ENCODE assay signal across 26 mouse cellular contexts in the genomic region with DNA sequence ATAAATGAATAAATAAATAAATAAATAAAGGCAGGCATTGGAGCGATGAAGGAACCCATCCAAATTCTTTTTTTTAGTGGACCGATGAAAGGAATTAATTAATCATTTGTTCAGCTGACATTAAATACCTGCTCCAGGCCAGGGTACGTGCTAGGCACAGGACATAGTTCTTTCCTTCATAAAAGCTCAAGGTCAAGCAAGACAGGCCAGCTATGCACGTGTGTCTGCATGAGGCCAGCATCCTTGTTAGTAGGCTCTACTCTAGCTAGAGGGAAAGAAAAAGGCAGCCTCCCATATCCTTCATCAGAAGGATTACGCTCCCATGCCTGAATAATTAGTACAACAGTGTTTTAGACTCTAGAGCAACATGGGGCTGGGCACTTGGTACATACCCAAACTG. TPM values are rescaled to one million over a fixed set of nuclear protein-coding genes. Genes with fewer than 3 reads are reported as not detected.
DNase-seq lines count a peak whose midpoint lies in the region; ATAC-seq lines count a peak whose summit lies in the region.
"Had no signal": no experiment of that assay in that cellular context is flagged by ENCODE, and none has a peak within 500 bp of the region (broad histone marks: within the 10 kb centered on the region; RNA-seq: fewer than 3 reads in every experiment).

No protein-coding gene starts in this region.

- WGBS in kidney, embryonic 15.5 days, result 81% methylated on average over 5 of the region's 5 CpGs
- WGBS in kidney, embryonic 14.5 days, result 78% methylated on average over 5 of the region's 5 CpGs

- no peaks in the 10 kb centered on the region for H3K27me3 ChIP-seq in kidney, embryonic 15.5 days
- H3K27me3 ChIP-seq in kidney, embryonic 14.5 days (ENCODE audit: control insufficient read depth, insufficient read depth, low read length), result no peaks in the 10 kb centered on the region
- H3K27me3 ChIP-seq: embryonic facial prominence, embryonic 13.5 days; forebrain, embryonic 12.5 days; forebrain, embryonic 15.5 days; heart, embryonic 15.5 days; hindbrain, embryonic 13.5 days had no signal

- no peaks in the 10 kb centered on the region for H3K36me3 ChIP-seq in kidney, embryonic 15.5 days
- H3K36me3 ChIP-seq in kidney, embryonic 14.5 days (ENCODE audit: control insufficient read depth, insufficient read depth, low read length), result no peaks in the 10 kb centered on the region
- H3K36me3 ChIP-seq: embryonic facial prominence, embryonic 10.5 days; embryonic facial prominence, embryonic 13.5 days; forebrain, embryonic 12.5 days; forebrain, embryonic 15.5 days; heart, embryonic 12.5 days; heart, embryonic 15.5 days; hindbrain, embryonic 10.5 days; hindbrain, embryonic 13.5 days had no signal

- peak; percentile 42 for DNase-seq in kidney, adult 18-20 months
- DNase-seq in kidney, adult 9 months, result peak; percentile 88
- peak; percentile 51 to 71 for DNase-seq in kidney, postnatal 36 days
- DNase-seq in embryo, embryonic 10 days (ENCODE audit: low spot score), result no peak
- DNase-seq: adrenal gland, adult 2 months; adrenal gland, postnatal 14 days; cerebellum, adult 11 months; cerebellum, adult 2 months; cerebellum, adult 9-11 months; embryo, embryonic 11 days; gastrocnemius, postnatal 25 days; heart, postnatal 10 days; heart, postnatal 36 days had no signal

- H3K9me3 ChIP-seq in kidney, embryonic 15.5 days (replicated peaks), result no peaks in the 10 kb centered on the region
- H3K9me3 ChIP-seq in kidney, embryonic 14.5 days (ENCODE audit: control insufficient read depth, low read length), result no peaks in the 10 kb centered on the region
- H3K9me3 ChIP-seq: embryonic facial prominence, embryonic 10.5 days; embryonic facial prominence, embryonic 13.5 days; forebrain, embryonic 12.5 days; forebrain, embryonic 15.5 days; heart, embryonic 12.5 days; heart, embryonic 15.5 days; hindbrain, embryonic 10.5 days; hindbrain, embryonic 13.5 days had no signal

- H3K4me2 ChIP-seq in kidney, embryonic 15.5 days, result no peak overlapping the region
- H3K4me2 ChIP-seq in kidney, embryonic 14.5 days (replicated peaks; ENCODE audit: low read depth, low read length), result no peak overlapping the region
- H3K4me2 ChIP-seq: embryonic facial prominence, embryonic 13.5 days; forebrain, embryonic 12.5 days; forebrain, embryonic 15.5 days; heart, embryonic 12.5 days; heart, embryonic 15.5 days; hindbrain, embryonic 13.5 days had no signal

- H3K9ac ChIP-seq in kidney, embryonic 15.5 days, result no peak overlapping the region
- no peak overlapping the region for H3K9ac ChIP-seq in kidney, embryonic 14.5 days (ENCODE audit: low read depth, low read length)
- H3K9ac ChIP-seq: embryonic facial prominence, embryonic 13.5 days; forebrain, embryonic 12.5 days; forebrain, embryonic 15.5 days; heart, embryonic 12.5 days; heart, embryonic 15.5 days; hindbrain, embryonic 13.5 days had no signal

- no peak for ATAC-seq in kidney, embryonic 15.5 days (replicated peaks; ENCODE audit: low FRiP score)
- ATAC-seq in kidney, embryonic 14.5 days (ENCODE audit: low FRiP score, low TSS enrichment), result no peak
- ATAC-seq: CD4-positive, CD25-positive, alpha-beta regulatory T cell, adult 4 months; forebrain, embryonic 15.5 days; hindbrain, embryonic 16.5 days had no signal

- H3K4me1 ChIP-seq in kidney, embryonic 15.5 days, result peaks cover 1% of the 10 kb centered on the region; the same call in 1 of the 2 replicates
- H3K4me1 ChIP-seq in kidney, embryonic 14.5 days (ENCODE audit: control insufficient read depth, insufficient read depth, low read length), result no peaks in the 10 kb centered on the region
- H3K4me1 ChIP-seq: forebrain, embryonic 12.5 days; forebrain, embryonic 15.5 days; heart, embryonic 12.5 days; heart, embryonic 15.5 days; hindbrain, embryonic 10.5 days; hindbrain, embryonic 13.5 days had no signal

- H3K27ac ChIP-seq in kidney, embryonic 15.5 days, result no peak overlapping the region
- no peak overlapping the region for H3K27ac ChIP-seq in kidney, embryonic 14.5 days (ENCODE audit: low read depth, low read length)
- H3K27ac ChIP-seq: embryonic facial prominence, embryonic 10.5 days; embryonic facial prominence, embryonic 13.5 days; forebrain, embryonic 12.5 days; forebrain, embryonic 15.5 days; heart, embryonic 15.5 days; hindbrain, embryonic 10.5 days; hindbrain, embryonic 13.5 days had no signal

- no peak overlapping the region for H3K4me3 ChIP-seq in kidney, embryonic 15.5 days (replicated peaks)
- no peak overlapping the region for H3K4me3 ChIP-seq in kidney, embryonic 14.5 days (ENCODE audit: low read length)
- H3K4me3 ChIP-seq: embryonic facial prominence, embryonic 10.5 days; embryonic facial prominence, embryonic 13.5 days; erythroblast, embryonic 14.5 days; forebrain, embryonic 12.5 days; forebrain, embryonic 15.5 days; heart, embryonic 12.5 days; heart, embryonic 15.5 days; hindbrain, embryonic 10.5 days; hindbrain, embryonic 13.5 days had no signal

RNA-seq across cellular contexts. Expression of gene Slc22a4, which starts 14.9 kb away (rescaled TPM):
- 1.4 and 1.9 TPM in 2 replicates for polyA plus RNA-seq in kidney, embryonic 15.5 days (2015; fragmentation: Nextera tagmentation; extraction: Ambion mirVana)
- 0.99 and 1.4 TPM in 2 replicates for polyA plus RNA-seq in kidney, embryonic 14.5 days (2014; fragmentation: Nextera tagmentation; extraction: Ambion mirVana)
- polyA plus RNA-seq: CD4-positive, CD25-positive, alpha-beta regulatory T cell, adult 4 months had no signal

RNA-seq across cellular contexts. Expression of gene Slc22a21, which starts 32.8 kb away (rescaled TPM):
- 3.9 and 5.6 TPM in 2 replicates for polyA plus RNA-seq in kidney, embryonic 15.5 days (2015; fragmentation: Nextera tagmentation; extraction: Ambion mirVana)
- 5.2 and 5.5 TPM in 2 replicates for polyA plus RNA-seq in kidney, embryonic 14.5 days (2014; fragmentation: Nextera tagmentation; extraction: Ambion mirVana)

RNA-seq across cellular contexts. Expression of gene Pdlim4, which starts 55.9 kb away (rescaled TPM):
- 47.1 and 53.2 TPM in 2 replicates for polyA plus RNA-seq in kidney, embryonic 15.5 days (2015; fragmentation: Nextera tagmentation; extraction: Ambion mirVana)
- polyA plus RNA-seq in kidney, embryonic 14.5 days (2014; fragmentation: Nextera tagmentation; extraction: Ambion mirVana), result 52.1 and 54.6 TPM in 2 replicates
